Mouse (Mus musculus): ENCODE measurements at regions not wholly inside any gene's neighbourhood (a gene's known extent, or its start where the extent isn't known, plus 50 kb on each side); places are given as distances from the start of the nearest gene placed in this dataset.

GRCm38 (mm10) chr14:56313969-56314368, 50.9 kb upstream of the Atp12a start:
- DNase-seq (ENCODE audit: extremely low read depth, insufficient read length, low spot score) = no peak

GRCm38 (mm10) chr14:56314459-56314858, 50.4 kb upstream of the Atp12a start:
- DNase-seq (ENCODE audit: extremely low read depth, insufficient read length, low spot score) = peak; percentile 5
